Mouse (Mus musculus) adipocyte (in vitro differentiated cells): Measurements from ENCODE around the gene Mlh3.
"Not testable (repeated sequence)": the region's sequence is repeated elsewhere in the genome, so short reads cannot be mapped to it uniquely, and the experiment has no call there.

Experiments used
- DNase-seq: peaks from one replicate; pipeline ENCODE4 v3.0.0-alpha.2; 2016; ENCODE audit warnings: low spot score

Gene Mlh3

DNA sequence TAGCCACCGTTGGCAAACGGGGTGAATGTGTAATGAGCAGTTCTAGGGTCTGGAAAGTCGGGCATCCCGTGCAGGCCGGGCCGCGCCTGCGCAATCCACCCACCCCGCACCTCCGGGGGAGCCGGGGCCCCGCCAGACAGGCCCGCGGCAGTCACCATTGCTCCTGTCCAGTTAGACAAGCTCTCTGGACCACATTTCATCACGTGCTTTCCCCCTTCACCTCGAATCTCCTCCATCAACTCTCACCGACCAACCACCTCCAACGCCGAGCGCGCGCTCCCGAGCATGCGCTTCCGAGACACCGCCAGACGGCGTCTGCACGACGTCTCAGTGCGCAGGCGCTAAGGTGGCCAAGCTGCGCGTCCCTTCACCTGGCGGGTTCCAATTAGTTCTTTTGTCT is at the start of gene Mlh3:
Gene Mlh3 (minus strand): TSS at position 281 of the 400 bp plus-strand sequence.
- DNase-seq: no peak

DNA sequence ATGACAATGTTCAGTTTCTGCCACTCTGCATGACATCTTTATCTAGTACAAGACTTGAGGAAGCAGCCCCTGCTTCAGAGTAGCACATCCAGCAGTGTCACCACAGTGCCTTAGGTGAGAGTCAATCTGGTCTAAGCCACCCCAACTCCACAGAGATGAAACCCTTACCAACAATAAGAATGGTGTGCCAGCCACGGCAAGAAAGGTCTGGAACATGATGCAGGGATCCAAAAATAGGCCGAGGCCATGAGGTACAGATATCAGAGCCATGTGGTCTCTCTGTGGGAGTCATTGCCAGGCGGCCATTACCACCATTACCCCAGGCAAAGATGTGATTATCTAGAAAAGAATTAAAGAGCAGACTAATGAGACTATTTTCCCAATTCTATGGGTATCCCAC is 38.3 kb upstream of the Mlh3 start:
- DNase-seq: no peak

DNA sequence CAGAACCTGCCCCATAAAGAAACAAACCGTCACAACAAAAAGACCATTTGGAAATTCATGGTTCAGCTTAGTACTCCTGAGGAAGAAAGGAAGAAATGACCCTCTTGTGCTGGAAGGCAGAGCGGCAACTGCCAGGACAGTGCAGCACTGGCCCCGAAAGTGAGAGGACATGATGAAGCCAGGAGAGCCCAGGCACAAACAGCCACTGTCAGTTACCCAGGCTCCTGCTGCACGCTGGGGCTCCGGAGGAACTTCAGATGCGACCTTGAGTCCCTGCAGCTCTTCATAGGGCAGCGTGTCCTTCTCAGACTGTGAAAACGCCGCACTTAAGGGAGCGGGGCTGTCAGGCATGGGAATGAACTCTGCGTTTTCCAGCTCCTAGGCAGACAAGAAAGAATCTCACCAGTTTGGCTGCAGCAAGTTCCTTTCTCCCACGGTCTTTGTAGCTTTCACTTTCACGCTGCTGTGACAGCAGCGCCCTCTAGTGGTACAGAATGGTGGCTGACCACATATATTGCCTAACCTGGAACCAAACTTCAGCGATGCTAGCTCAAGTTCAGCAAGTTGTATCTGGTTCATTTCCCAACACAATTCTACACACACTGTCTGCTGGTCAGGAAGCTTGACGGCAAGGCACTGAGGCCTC is 35.0 kb upstream of the Mlh3 start:
- DNase-seq: peak; percentile 95

DNA sequence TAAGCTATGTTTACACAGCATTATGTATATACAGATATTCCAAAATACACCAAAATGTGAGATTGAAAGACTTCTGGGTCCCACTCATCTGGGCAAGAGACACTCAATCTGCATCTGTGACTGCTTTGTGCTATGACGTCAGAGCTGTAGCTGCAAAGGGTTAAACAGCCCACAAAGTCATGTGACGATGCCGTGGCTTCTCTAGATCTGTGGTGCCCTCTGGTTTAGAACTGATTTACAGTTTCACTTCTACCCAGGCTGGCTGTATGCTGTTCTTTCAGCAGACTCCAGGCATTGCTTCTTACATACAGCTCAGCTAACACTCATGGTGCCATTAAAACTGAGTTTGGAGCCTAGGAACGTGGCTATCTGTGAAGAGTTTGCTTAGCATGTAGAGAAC is 34.3 kb upstream of the Mlh3 start:
- DNase-seq: no peak

DNA sequence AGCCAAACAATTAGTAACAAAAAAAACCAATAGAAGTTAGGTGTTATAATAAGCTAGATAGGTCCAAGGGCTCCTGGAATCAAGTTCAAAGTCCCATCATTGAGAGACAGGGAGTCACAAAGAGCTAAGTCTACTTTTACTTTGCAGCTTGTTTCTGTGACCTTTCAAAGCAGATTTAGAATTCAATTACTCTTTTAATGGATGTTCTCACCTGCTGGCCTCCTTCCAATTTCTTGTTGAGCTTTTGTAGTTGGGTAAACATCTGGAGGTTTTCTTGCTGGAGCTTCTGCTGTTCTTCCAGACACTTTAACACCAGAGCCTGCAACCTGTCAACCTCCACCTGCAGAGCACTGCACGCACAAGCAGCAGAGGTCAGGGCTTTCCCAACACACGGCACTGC is 32.9 kb upstream of the Mlh3 start:
- no peak for DNase-seq

DNA sequence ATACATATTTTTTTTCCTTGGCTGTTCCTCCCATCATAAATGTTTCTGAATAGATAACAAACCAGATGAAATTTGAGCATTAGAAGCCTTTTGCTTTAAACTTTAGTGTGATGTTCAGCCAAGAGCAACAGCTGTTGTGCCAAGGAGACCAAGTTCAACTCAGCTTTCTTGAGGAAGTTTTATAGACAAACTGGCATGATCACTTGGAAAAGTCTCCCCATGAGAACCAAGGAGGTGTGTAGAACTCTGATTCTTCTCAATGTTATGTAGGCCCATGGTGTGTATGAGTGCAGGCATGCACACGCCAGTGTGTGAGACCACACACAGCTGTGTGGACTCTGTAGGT is 28.4 kb upstream of the Mlh3 start:
- DNase-seq: peak; percentile 59

DNA sequence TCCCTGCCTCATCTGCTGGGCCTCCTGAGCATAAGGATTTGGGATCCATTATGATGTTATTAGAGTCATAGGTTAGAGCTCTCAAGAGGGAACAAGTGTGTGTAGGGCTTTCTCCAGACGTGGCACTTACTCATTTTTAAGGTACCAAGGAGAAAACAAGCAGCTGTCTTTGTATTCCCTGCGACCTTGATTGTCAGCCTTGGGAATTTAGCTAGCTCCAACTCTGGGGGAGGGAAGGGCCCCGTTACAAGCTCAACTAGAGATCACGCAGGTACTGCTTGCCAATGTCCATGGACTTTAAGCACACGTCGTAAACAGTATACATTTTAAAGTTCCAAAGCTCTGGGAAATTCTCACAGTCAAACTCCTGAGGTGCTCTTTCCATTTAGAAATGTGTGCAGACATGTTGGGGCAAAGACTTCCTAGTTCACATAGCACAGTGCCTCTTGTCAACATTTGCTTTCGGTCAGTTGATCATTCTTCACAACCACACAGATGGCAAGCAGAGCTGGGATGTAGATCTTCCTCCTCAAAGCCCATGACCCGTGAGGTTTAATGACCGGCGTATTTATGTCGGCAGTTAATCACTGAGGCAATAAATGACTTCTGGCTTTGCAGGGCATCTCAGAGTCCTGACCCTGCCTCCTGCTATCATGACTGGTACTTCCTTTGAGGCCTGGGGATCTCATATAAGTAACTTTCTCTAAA is 27.9 kb upstream of the Mlh3 start:
- no peak for DNase-seq

DNA sequence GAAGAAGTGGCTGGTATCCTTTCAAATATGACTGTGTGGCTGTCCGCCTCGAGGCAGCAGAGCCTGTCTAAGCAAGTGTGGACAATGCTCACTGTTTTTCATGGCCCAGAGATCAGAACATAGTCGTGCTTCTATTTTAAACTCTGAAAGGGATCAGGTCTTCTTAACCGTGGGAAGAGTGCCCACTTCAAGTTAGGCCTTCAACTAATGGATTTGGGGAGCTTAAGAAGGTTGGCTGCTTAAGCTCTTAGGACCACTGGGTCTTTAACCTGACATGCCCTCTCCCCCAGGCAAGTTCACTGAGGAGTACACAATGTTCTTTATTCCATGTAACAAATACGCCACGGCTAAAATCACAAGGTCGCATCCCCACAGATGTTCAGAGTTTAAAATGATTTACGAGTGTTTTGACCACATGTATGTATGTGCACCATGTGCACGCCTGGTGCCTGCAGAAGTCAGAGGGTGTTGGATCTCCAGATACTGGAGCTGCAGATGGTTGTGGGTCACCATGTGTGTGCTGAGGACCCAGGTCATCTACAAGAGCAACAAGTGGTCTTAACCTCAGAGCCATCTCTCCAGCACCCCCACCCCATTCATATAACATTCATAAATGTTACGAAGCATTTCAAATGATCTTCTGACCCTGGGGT is 27.1 kb upstream of the Mlh3 start:
- no peak for DNase-seq

DNA sequence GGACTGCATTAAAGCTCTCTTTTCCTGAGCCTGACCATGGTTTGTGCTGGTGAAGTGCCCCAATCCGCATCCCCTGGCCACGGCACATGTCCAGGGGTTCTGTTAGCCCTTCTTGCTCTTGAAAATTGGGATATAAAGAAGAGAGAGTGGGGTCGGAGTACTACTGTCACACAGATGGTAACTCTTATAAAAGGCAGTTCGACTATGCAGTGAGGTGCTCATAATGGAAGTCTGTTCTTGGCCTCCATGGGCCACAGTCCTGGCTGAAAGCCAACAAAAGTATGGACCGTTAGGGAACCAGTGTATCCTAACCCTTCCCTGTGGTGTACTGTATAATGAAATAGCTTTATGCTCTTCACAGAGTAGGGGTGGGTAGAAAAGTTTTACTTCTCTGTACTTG is 26.5 kb upstream of the Mlh3 start:
- no peak for DNase-seq

DNA sequence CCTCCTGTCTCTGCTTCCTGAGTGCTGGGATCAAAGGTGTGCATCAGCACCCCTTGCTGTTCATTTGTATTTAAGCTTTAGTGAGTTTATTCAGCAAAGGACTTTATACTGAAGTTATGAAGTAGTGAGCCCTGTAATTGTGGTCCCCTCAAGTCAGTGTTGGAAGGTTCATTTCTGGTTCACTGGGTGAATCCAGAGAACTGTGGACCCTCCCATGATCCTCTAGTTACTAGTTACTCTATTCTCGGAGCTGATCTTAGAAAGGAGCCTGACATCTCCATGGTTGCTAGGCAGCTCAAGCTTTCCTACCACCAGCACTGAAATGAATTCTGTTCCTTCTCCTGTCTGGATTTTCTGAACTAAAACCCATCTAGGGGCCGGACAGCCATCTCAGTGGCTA is 25.1 kb upstream of the Mlh3 start:
- no peak for DNase-seq

DNA sequence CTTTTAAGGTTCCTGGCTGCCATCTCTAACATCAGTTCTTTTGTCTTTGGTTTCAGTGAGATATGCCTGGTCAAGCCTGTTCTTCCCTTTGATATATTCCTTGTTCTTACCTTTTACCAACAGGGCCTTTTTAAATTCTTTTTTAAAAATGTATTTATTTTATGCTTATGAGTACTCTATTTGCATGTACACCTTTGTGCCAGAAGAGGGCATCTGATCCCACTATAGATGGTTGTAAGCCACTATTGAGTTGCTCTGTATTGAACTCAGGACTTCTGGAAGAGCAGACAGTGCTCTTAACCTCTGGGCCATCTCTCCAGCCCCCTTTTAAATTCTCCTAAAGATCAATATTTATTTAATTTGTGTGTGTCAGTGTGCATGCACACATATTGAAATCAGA is 22.5 kb upstream of the Mlh3 start:
- no peak for DNase-seq

DNA sequence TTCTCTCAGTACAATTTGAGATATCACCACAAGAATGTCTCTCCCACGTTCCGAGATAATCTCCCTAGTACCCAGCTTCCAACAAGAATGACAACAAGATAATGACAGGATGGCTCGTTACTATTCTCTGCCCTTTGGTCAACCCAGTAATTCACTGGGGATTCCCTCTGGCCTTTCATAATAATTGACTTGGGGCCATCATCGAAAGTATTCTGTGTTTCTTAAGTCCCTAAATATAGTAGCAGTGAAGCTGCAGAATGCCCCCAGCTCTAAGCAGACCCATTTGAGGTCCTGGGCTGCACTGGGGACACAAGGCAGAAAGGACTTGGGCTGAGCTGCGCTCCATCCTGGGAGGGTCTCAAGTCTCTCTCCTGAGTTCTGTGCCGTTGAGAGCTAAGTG is 21.9 kb upstream of the Mlh3 start:
- DNase-seq: no peak

DNA sequence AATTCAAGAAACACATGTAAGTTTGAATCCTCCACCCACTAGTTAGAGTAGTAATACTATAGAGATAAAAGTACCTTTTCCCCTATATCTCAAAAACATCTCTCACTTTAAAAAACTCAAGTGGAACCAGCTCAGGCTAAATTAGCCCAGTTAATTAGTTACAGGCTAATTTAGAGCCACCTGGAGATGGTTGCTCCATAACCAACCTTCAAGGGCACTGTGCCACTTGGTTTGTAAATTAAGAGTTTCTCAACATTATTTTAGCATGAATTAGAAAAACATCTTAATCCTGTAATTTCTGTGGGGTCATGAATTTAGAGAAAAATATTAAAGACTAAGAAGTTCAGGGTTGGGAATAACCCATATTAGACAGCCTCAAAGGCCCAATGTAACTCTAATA is 21.1 kb upstream of the Mlh3 start:
- DNase-seq: no peak

DNA sequence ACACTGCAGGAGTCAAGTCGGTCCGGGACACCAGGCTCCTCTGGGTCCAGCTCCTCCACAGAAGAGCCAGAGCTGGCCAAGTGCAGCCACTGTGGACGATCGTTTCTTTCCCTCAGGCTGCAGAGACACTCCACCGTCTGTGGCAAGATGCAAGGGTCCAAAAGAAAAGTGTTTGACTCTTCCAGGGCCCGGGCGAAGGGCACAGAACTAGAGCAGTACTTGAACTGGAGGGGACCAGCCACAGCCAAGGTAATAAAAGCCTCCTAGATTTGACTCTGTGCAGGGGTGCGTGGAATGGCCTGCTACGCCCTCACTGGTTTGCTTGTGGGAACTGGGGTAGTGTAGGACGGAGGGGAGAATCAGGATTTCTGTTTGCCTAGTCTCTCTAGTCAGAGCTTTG is 20.2 kb upstream of the Mlh3 start:
- DNase-seq: no peak

DNA sequence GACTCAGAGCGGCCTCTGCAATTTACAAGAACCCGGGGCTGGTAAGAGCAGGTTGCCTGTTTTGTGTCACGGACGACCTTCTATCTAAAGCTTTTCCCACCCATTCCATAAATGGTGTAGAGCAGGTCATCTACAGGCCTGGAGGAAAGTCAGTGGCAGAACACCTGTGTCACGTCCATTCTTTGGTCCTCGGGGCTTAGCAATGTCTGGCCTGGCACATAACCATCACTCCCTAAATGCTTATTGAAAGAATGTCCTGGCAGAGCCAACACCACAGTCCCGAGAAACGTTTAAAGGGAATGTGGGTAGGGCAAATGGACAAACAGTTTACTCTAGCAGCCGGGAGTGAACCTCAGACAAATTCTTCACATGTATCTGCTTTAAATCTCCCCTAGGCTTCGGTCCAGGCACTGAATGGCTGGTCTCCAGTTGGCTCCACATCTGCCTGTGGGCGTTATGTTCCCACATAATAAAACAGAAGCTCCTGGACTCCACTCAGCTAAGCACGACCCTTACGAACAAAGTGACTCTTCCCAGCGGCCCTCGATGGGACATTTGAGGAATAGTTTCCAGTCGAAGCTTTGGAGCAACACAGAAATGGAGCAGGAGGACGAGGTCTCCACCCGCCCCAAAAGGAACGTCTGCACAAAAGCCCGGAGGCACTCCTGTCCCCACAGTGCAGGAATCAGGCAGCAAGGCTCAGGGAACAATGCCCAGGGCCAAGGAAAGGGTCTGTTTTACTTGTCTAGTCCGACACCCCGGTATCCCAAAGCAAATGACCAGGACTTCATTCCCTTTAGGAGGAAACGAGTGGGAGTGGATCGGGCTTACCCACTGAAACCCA is 19.0 kb upstream of the Mlh3 start:
- peak; percentile 57 for DNase-seq

DNA sequence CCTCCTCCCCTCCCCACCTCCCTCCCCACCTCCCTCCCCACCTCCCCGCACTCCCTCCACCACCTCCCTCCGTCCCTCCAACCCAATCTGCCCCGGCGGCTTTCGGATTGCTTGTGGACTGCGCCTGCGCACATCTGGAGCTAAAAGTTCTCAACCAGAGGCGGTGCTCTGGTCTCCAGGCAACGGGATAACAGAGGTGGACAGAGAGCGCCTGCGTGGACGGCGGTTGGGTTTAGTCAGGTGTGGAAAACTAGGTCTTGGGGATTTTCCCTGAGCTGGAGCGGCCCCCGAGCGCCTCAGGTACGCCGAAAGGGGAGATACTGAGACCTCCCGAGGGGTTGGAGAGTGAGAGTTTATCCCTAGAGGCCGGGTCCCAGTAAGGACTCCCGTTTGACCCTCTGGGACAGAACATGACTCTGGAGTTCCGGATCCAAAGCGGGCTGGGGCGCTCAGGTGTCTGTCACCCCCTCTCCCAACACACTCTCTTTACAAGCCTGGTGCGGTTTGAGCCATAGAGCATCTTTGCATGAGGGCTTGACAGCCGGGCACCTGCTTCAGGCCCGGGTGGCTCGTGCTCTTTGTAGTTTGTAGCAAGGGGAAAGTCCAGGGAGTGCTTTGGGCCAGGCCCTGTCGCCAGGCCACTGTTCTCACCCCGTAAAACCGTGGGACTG is 18.2 kb upstream of the Mlh3 start, which contains the start of gene Zc2hc1c:
Gene Zc2hc1c (plus strand): TSS at position 106 of the 671 bp plus-strand sequence.
- DNase-seq: peak; percentile 91

DNA sequence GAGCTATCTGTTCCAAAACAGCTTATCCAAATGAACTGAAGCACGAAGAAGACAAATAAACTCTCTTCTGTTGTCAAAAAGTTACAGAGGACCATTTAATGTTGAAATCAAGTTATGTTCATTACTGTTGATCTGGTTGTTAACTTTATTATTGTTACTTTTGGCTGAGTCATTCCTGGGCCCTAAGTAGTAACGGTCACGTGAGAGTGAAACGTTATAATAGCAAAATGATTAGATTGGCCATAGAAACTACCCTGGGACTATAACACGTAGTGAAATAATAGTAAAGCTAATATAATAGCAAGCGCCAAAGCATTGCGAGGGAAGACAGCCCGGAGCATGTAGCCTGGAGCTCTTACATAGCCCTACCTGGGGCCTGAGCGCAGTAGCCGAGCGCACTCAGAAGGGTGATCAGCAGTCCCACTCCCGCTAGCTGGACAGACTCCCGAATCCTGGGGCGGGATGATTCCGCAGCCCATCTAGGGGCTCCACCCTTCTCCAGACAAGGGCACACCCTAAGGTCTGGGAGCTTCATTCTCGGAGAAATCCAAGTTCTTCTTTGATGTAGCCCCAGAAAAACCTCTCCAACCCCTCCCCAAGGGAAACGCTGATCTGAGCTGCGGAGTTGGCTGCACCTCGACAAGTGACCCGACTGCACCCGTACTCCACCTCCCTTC is 17.5 kb upstream of the Mlh3 start, which contains the start of gene Acyp1:
Gene Acyp1 (minus strand): TSS at position 630 of the 677 bp plus-strand sequence.
- no peak for DNase-seq

DNA sequence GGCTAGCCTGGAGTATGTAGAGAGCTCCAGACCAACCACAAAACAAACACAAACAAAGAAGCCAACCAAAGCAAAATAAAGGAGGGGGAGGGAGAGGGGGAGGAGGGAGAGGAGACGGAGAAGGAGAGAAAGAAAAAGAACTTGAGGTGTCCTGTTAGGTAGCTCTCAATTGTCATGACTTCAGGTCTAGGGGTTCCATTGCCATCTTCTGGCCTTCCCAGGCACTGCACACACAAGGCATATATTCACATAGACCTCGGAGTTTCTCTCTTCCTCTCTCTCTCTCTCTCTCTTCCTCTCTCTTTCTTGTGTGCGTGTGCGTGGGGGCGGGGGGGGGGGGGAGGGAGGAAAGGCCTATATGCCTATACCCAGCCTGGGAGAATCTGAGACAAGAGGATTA is 16.5 kb upstream of the Mlh3 start:
- no peak for DNase-seq

DNA sequence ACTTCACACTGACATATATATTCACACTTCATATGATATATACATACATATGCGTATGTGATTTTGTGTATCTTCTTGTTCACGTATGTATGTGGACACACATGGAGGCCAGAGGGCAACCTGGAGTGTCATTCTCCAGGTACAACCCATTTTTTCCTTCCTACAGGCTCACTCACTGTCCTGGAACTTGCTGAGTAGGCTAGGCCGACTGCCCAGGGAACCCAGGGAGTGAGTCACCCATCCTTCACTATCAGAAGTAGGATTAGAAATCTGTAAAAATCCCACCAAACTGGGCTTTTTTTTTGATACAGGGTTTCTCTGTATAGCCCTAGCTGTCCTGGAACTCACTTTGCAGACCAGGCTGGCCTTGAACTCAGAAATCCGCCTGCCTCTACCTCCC is 14.6 kb upstream of the Mlh3 start:
- no peak for DNase-seq

DNA sequence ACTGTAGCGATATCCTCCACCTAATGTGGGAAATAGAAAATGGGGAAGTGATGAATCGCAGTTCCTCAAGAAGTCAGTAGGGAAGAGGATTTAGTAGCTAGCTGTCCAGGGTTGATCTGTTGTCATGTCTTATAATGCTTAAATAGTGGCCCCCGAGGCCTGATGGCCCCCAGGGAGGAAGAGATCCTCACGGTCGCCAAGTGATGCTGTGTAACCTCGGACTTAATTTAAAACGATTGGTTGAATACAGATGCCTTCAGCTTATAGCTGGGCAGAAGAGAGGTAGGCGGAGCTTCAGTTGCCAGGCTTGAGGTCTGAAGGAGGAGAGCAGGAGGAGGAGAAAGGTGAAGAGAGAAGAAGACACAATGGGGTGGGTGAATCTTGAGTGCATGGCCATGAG is 13.9 kb upstream of the Mlh3 start:
- no peak for DNase-seq

DNA sequence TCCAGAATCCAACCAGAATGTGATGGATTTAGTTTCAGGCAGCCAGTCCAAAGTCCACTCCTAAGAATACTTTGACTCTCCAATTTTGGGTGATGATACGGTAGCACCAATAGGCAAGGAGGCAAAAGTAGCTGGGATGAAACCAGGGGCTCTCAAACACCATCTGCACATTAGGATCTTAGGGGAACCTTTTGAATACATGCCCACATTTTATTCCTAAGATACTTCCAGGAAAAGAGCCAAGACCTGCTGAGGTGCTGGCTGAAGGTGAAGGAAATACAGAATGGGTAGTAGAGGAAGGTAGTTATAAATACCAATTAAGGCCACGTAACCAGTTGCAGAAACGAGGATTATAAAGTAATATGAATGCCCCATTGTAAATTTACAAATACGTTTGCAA is 11.4 kb upstream of the Mlh3 start:
- not testable (repeated sequence) for DNase-seq
